Mouse (Mus musculus): ENCODE measurements around the gene Tigd3. TPM values are rescaled to one million over a fixed set of nuclear protein-coding genes. Genes with fewer than 3 reads are reported as not detected.
"Not testable (repeated sequence)": the region's sequence is repeated elsewhere in the genome, so short reads cannot be mapped to it uniquely, and the experiment has no call there.

Tigd3 gene
- total RNA-seq, 1 experiment from 2014 or later: 1.4 TPM

DNA sequence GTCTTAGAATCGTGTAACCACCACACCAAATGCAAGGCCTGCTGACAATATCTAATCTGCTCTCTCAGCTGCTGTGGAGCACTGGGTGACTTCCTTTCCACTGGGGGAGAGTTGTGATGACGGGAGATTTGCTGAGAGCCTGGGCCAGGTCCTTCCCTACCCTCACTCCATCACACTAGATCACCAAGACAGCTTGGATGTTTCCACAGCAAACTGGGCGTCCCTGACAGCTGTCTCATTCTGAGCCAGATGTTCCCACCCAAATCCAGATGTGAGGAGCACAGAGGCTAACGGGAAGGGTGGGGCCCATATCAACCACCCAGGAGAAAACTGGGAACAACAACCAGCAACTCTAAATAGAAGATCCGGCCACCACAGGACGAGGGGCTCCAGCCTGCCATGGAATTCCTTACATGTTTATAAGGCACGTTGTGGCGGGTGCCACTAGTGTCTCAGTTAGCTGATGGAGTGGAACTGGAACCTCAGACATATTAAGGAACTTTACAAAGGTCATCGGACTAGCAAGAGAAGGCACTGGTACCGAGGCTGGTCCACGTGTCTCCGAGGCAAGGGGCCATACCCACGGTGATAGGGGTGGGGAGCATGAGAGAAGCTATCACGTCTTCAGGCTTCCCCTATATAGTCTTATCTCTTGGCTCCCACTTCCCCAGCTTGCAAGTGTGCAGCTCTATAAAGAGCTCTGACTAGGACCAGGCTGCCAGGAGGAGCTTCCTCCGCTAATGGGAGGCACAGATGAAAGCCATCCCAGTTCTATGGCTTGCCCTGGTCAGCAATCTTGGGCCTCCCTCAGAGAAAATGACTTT is 28.4 kb upstream of the Tigd3 start:
- no peak for DNase-seq

DNA sequence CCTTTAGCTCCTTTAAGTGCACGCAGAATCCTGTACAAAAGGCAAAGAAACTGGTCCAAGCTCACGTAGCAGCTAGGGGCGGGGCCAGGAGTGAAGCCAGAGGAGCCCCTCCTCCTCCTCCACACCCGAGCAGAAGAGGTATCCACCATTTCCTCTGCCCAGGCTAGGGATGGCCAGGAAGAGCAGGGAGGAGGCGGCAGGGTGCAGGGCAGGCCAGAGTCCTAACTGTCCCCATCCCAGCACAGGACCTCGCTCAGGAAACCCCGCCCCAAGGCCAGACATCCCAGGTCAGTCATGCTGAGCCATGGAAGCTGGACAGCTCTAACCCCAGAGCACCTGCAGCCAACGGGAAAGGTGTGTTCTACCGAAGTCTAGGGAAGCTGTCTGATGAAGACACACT is 27.8 kb upstream of the Tigd3 start:
- peak; percentile 37 for DNase-seq

- DNase-seq: no peak
Observed at GRCm38 (mm10) chr19:5913007-5913719, 19.2 kb upstream of the Tigd3 start, which contains the start of gene Dpf2. Gene Dpf2, minus strand, starts transcription at chr19:5913010.

- peak; percentile 100 for DNase-seq
Observed at GRCm38 (mm10) chr19:5912103-5913006, 18.4 kb upstream of the Tigd3 start.

DNA sequence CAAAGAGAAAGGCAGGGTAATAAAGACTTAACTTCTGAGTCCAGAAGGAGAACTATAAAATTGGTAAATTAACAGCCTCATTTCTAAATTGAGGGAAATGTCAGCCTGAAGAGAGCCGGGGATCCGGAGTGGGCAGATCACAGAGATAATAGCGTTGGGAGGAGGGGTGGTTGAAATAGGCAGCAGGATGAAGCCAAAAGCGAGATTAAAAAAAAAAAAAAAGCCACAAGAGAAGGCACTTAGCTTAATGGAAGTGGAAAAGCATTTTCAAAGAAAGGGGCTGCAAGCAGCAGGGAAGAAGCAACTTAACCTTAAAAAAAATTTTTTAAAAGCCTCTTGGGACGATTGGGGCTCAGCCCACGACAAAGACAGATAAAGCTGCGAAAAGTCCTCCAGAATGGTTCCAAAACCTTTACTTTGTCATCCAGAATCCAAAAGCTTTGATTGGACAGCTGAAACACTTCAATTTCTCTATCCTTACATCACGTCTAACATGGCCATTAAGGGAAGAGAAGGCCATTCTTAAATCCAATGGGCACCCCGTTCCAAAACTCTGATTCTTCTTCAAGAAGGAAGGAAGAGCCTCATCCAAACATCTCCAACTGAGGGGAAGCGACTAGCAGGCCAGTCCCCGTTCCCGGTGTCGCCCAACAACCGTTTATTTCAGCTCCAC is 17.6 kb upstream of the Tigd3 start:
- DNase-seq: no peak

DNA sequence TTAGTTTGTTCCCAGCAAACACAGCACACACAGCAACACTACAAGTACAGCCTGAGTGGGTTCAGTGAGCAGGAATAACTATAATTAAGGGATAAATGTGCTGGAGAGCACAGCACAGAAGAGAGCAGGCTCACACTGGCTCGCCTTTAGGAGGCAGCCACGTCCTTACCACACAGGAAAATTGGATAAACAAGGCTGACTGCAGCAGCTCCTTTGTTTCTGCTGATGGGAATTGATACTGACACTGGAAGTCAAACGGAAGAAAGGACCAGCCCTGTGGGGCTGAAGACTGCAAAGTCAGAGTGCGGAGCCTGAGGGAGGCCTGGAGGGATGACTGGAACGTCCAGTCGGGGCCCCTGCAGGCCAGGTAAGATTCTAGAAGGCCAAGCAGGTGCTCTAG is 16.3 kb upstream of the Tigd3 start:
- DNase-seq: no peak

DNA sequence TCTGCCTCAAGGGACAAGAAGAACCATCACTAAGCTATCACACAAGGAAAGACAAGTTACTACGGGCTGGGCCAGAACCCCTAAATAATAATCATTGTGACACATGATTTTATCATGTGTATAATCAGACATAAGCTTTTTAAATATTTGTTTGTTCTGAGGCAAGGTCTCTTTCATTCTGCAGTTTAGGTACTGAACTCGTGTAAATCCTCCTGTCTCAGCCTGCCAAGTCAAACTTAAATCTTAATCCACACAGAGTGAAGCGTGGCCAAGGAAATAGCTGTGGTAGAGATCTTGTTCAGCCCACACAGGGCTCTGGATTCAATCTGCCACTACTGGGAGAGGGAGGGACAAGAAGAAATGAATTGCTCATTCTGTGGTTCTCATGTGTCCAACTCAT is 13.3 kb upstream of the Tigd3 start:
- no peak for DNase-seq

- no peak for DNase-seq
Observed at GRCm38 (mm10) chr19:5893282-5894001, 507 bp downstream of the Tigd3 start.

DNA sequence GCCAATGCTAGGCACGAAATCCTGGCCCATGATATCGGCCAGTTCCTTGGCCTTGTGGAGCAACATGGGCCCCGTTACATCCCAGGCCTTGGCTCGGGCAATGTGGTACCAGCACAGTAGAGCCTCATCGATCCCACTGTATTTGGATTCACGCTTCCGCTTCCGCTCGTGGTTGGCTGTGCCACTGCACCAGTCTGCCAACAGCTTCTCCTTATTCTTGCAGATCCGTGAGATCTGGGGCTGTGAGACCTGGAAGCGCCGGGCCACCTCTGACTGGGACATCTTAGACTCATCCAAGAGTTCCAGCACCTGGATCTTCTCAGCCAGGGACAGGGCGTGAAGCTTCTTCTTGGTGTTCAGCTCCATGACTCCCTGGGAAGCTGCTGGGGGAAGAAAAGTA is 1.2 kb downstream of the Tigd3 start:
- no peak for DNase-seq

DNA sequence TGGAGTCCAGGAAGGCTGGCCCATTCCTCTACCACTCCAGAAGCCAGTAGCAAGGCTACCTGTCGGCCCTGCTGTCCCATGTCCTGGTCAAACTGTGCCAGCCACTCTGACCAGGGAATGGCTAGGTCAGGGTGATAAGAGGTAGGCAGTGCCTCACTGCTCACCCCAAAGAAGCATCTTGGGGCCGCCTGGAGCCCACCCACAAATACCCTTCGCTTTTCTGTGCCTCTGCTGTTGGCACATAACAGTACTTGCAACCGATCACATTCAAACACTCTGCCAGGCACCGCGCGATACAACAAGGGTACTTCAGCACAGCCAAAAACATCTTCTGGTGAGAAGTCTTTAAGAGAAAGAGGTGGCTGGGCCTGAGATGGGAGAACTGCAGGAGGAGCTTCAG is 1.7 kb downstream of the Tigd3 start:
- DNase-seq: no peak

- DNase-seq: peak; percentile 11
Observed at GRCm38 (mm10) chr19:5891521-5892258, 2.3 kb downstream of the Tigd3 start.

DNA sequence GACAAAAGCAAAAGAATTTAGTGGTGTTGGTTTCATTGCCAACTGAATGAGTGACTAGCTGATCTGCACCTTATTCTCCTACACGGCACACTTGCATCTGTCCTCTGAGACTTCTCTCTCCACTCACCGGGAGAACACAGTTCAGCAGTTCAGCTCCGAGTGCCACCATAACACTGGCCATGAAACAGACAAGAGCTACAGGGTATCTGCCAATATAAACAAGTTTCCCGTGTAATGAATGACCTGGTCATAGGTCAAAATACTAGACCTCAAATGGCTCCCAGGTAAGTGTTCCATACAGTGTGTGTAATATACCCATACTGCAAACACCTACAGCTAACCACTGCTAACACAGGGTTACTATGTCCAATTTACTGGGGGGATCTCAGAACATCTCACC is 4.7 kb downstream of the Tigd3 start:
- DNase-seq: no peak

- no peak for DNase-seq
Observed at GRCm38 (mm10) chr19:5887234-5887815, 6.6 kb downstream of the Tigd3 start.

- peak; percentile 46 for DNase-seq
Observed at GRCm38 (mm10) chr19:5885838-5886237, 8.1 kb downstream of the Tigd3 start.

GRCm38 (mm10) chr19:5883935-5884334 is 10.0 kb downstream of the Tigd3 start:
- DNase-seq: no peak

GRCm38 (mm10) chr19:5882079-5882478 is 11.9 kb downstream of the Tigd3 start:
- DNase-seq: not testable (repeated sequence)

DNA sequence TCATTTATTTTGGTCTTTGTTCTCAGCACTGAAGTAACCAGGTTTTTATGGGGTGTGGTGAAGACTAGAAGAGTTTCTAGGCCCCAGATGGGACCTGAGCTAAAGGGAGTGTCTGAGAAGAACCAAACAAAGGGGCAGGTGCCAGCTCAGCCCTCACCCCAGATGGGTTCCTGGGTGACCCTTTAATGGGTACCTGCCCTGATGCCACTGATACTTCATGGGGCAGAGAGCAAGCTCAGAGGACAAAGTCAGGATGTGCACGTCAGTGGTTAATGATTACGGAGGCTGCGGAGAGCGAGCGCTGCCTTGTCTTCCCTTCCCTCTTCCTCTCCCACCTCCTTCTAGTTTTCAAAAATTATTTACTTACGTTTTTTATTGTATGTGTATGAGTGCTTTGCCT is 12.8 kb downstream of the Tigd3 start:
- no peak for DNase-seq

DNA sequence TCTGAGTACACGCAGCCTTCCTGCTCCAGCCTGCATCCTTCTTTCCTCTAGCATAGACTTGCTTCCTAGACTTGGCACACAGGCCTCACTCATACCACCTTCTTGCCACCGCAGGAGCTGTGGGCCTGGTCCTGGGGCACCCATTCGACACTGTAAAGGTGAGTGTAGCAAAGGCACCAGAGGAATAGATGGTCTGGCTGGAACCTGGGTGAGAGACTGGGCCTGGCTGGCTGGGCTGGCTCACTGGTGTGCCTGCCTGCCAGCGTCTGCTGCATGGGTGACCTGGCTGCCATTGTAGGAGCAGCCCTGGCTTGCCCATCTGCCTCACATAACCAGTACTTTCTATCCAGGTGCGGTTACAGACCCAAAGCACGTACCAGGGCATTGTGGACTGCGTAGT is 14.2 kb downstream of the Tigd3 start:
- no peak for DNase-seq

DNA sequence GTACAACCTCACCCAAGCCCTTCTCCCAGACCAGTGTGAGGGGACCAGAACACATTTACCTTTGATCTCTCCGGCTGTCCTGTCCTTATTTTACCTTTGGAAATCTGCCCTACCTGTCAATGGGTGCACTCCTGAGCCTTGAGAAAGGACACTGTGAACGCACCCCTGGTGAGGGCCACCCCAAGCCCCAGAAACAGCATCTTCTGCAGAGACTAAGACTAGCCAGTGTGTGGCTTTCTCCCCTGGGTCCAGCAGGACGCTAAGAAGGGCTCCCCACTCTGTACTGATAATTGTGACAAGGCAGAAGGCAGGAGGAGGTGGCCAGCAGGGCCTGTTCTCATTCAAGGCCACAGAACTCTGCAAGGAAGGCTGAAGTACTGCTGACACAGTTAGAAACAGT is 15.0 kb downstream of the Tigd3 start:
- peak; percentile 55 for DNase-seq

DNA sequence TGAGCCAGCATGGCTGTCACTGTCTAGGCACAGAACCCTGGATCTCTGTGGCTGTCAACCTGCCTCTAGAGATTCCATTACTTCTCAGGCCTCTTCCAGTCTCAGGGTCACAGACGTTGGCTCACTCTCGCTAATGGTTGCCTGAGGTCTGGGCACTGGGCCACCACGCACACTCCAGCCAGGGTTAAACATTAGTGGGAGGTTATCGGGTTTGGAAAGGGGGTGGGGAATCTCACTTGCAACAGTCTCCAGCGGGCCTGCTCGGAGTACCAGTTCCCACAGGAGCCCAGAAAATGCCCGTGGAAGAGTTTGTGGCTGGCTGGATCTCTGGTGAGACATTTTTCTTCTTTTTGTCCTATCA is 15.6 kb downstream of the Tigd3 start:
- peak; percentile 92 for DNase-seq
